Mouse (Mus musculus): ENCODE measurements around the gene Mpo.
A peak's percentile ranks its signal among the peaks of the same experiment; 100 is the strongest.

Gene Mpo

GRCm38 (mm10) chr11:87758161-87758911 lies 35.0 kb upstream of the Mpo start:
- no peak for DNase-seq (ENCODE audit: low spot score)

DNA sequence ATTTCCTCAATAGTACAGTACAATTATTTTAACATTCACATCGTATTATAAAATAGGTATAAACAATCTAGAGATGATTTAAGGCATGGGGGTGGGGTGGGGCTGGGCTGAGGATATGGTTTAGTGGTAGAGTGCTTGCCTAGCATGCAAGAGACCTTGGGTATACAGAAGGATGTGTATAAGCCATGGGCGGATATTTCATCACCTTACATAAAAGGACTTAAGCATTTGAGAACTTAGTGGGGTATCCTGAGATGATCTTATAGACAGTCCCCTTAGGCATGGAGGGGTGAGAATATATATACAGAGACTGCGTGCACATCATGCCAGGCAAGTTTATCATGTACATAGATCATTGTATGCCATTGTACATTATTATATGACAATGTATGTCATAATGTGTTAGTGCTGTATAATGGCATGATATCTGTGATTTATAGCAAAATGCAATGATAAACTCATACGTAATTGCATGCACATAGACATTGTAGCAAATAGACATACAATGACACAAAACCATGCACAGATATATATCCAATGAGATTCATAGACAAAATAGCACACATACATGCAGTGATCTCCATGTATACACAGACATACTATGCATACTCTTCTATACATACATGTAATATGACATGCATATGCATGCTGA lies 34.3 kb upstream of the Mpo start:
- no peak for DNase-seq (ENCODE audit: low spot score)

- peak; percentile 45 for DNase-seq (ENCODE audit: low spot score)
These were observed 33.8 kb upstream of the Mpo start for GRCm38 (mm10) chr11:87759609-87760005.

DNA sequence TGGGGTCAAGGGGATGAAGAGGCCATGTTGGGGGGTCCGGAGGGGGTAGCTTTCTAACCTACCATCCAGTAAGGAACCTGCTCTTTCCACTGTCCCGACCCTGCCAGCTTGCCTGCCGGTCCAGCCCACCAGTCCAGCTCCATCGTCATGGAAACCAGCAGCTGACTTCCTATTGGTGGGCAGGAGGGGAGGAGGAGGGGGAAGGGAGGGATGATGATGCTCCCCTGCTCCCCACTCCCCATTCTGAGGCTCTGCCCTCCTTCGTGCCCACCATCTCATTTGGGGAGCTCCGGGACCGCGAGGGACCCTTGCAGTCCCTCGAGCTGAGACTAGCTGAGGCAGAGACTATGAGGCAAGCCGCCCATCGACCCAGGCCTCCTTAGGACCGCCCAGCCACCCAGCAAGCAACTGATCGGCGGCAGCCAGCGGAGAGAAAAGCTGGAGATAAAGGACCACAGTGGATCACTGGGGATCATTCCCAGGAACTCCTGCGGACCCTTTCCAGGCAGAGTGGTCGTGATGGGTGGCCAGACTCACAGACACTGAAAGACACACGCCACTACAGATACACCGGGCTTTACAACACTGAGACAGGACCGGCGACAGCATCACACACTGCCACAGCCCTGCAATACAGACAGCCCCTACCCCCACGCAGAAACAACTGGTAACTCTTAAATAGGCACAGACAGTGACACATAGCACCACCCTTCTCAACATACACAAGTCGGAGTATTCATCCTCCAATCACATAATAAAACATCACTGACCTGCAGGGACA lies 32.9 kb upstream of the Mpo start, which contains the start of gene Tspoap1:
Tspoap1 (plus strand) TSS at position 241 of the 781 bp plus-strand sequence.
- DNase-seq (ENCODE audit: low spot score): no peak

- no peak for DNase-seq (ENCODE audit: low spot score)
These were observed 32.1 kb upstream of the Mpo start for GRCm38 (mm10) chr11:87761181-87761721.

GRCm38 (mm10) chr11:87761806-87762701 lies 31.3 kb upstream of the Mpo start:
- DNase-seq (ENCODE audit: low spot score): no peak

DNA sequence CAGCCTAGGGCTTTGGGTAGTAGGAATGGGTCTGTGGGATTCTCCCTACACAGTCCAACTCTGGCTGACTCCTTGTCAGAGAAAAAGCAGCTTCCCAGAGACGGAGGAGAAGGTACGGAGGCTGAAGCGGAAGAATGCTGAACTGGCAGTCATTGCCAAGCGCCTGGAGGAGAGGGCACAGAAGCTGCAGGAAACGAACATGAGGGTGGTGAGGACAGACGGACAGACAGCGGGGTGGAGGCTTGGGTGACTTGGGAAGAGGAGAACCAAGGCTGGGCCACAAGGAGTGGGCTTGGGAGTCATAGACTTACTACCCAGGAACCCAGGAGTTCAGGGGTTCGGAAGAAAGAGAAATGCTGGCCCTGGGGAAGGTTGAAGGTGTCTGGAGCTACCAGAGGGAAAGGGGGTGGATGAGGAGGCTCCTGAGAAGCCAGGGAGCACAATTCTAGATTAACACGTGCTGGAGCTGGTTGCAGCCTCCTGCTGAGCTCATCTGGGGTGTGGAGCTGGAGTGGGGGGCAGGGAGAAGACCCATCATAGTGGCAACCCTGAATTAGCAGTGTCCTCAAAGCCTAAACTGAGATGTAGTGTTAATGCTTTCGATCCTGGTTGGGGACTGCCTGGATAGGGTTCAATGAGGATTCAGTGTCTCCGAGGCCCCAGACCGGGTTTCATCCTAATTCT lies 30.5 kb upstream of the Mpo start:
- no peak for DNase-seq (ENCODE audit: low spot score)

DNA sequence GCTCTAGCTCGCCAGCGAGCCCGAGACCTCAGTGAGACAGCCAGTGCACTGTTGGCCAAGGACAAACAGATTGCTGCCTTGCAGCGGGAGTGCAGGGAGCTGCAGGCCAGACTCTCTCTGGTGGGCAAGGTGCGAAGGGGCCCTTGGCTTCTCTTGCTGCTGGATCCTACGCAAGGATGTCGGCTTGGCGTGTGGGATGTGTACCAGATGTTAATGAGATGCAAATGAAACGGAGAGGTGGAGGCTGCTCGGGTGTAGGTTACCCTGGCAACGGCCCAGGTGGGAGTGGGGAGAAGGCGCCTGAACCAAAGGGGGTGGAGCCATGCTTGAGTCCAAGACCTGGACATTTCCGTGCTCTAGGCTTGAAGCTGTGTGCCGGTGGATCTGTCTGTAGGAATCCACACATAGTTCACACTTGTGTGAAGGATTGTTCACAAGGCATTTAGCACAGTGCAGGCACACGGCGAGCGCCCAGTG lies 29.8 kb upstream of the Mpo start:
- no peak for DNase-seq (ENCODE audit: low spot score)

- no peak for DNase-seq (ENCODE audit: low spot score)
These were observed 29.1 kb upstream of the Mpo start for GRCm38 (mm10) chr11:87763988-87764876.

DNA sequence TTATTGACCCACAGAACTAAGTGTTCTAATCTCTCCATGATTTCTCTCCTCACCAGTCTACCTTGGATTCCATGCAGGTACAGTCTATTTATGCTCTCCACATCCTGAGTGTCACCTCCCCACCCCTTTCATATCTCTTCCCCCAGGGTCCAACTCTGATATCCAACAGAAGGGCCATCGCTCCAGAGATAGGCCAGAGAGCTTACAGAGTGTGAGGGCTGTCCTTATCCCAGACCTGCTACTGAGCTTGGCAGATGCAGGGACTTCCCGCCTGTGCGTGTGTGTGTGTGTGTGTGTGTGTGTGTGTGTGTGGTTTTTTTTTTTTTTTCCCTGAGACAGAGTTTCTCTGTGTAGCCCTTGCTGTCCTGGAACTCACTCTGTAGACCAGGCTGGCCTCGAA lies 24.6 kb upstream of the Mpo start:
- DNase-seq (ENCODE audit: low spot score): no peak

DNA sequence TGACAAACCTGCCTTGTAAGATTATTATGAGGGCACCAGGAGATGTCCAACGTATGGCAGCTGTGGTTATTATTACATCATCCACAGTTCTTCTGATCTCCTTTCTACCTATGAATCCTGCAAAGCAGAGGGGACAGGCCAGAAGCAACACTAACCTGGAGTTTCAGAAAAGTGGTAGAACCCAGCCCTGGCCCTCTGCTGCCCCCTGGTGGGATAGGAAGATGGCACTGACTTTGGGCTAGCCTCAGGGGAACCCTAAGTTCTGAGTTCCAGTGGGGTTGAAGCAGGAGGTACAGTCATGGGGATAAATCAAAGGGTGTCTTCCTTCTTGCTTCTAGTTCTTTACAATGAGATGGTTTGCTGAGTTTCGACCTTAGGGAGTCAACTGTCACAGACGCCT lies 22.4 kb upstream of the Mpo start:
- peak; percentile 70 for DNase-seq (ENCODE audit: low spot score)

DNA sequence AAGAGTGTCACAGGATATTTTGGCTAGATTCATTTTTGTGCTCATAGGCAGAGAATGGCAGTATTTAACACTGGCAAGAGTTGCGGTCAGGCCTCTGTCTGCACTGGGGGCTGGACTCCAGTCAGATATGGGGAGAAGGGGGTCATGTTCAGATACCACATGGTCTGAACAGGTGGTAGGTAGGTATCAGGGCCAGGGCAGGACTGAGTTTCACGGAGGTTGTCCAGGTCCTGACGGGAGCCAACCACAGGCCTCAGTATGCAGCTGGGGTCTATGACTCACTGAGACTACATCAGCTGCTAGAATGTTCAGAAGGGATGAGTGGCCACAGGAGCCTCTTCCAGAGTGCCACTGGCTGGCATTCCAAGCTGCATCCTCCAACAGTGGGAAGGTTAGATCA lies 21.0 kb upstream of the Mpo start:
- DNase-seq (ENCODE audit: low spot score): no peak

- peak; percentile 83 for DNase-seq (ENCODE audit: low spot score)
These were observed 15.1 kb upstream of the Mpo start for GRCm38 (mm10) chr11:87778100-87778765.

DNA sequence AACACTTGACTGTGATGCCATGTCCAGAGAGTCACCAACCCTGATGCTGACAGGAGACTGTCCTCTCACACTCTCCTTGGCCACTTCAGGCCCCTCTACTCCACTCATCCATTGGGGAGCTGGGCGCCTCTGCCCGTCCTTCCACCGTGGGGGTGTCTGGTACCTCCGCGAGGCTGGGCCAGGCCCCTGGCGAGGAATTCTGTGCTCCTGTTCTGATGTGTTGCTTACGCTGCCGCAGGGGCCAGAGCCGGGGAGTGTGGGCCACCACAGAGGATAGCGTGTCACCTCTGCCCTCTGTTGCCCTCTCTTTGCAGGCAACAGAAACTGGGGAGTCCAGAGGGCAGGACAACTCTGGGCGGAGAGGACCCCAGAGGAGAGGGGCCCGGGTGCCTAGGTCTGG lies 14.5 kb upstream of the Mpo start:
- no peak for DNase-seq (ENCODE audit: low spot score)

DNA sequence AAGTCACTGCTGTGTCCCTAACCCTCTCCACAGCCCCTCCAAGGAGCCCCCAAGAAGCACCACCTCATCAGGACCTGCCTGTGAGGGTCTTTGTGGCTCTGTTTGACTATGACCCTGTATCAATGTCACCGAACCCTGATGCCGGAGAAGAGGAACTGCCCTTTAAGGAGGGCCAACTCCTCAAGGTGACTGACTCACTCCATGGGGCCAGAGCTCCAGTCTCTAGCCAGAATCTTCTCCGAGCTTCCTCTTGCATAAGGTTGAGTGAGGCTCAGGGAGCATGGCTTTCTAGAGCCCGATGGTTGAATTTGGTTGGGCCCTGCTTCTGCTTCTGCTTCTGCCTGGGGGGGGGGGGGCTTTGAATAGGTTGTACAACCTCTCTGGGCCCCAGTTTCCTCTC lies 14.0 kb upstream of the Mpo start:
- no peak for DNase-seq (ENCODE audit: low spot score)

DNA sequence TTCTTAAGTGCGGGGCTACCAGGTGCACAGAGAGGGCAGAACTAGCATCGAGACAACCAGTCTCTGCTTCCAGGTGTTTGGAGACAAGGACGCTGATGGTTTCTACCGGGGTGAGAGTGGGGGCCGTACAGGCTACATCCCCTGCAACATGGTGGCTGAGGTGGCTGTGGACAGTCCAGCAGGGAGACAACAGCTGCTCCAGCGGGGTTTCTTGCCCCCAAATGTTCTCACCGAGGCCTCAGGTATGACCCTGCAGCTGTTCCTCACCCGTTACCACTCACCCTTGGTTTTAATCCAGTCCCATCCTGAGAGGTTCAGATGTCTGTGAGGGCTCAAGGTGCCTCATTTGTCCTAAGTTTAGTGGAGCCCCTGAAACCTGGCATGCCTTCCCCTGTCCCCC lies 13.3 kb upstream of the Mpo start:
- no peak for DNase-seq (ENCODE audit: low spot score)

DNA sequence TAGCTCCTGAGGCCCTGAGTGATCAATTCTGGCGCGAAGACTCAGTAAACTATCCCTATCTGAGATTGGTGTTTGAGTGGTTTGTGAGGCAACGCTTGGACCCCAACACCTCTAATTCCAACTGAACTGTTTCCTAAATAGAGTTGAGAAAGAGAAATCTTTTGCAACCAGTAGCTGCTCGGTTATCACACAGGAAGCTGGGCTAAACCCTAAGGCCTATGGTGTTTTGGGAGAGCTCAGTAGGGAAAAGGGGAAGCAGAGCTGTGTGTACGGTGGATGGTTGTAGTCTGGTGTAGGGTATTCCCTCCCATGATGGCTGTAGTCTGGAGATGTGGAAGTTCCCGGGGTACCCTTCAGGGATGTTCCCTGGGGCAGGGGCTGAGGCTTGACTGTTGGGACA lies 3.3 kb upstream of the Mpo start:
- no peak for DNase-seq (ENCODE audit: low spot score)

DNA sequence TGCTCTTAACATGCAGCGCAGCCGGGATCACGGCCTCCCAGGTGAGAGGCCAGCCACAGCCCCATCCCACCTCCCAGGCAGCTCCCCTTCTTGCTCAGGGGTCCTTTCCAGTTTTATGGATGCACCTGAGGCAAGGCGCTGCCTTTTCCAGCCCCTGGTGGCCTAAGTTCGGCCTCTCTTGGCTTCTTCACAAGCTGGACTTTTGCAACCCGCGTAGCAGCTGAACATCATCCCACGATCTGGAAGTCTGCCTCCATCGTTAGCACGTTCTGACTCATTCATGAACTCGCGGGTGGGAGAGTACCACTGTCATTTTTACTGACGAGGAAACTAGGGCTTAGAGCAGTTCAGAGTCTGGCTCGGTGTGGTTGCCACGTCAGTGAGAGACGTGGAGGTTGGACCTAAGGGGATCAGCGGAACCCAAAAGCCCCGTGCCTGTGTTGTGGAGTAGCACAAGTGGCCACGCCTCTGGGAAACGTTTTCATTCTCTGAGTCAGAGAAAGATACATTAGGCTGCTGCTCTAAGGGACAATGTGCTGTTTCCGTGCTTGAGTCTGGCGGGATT lies 8.4 kb downstream of the Mpo start:
- DNase-seq (ENCODE audit: low spot score): no peak

- DNase-seq (ENCODE audit: low spot score): no peak
These were observed 9.2 kb downstream of the Mpo start for GRCm38 (mm10) chr11:87802621-87803020.

Data from lung, postnatal 25 days (tissue).